Mouse (Mus musculus) Muller cell, postnatal 12 days (primary cell): ENCODE results near the gene 1700001J03Rik.
"Not testable (repeated sequence)": the region's sequence is repeated elsewhere in the genome, so short reads cannot be mapped to it uniquely, and the experiment has no call there.

ENCODE experiments used
- DNase-seq: peaks from one replicate; pipeline ENCODE4 v3.0.0-alpha.2; 2015; ENCODE audit errors: inconsistent ontology term

1700001J03Rik gene

DNA sequence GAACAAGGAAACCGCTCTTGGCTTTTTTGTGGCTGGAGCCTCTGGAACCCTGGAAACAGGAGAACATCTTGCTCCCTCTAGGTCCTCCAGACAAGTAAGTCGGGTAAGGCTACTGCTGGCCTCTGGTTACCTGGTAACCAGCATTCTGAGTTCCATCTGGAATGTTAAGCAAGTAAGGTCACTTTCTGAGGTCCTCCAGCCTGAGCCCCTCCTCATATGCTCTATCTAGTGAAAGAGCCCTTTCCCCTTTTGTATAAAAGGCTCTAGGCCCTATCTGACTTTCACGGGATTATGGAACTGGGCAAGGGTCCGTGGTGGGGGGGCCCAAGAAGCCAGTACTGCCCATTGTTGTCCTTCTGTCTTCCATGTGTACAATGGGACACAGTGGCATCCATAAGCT, at the start of gene 1700001J03Rik:
Gene 1700001J03Rik, minus strand, starts transcription at position 101 of the 400 bp plus-strand sequence.
- DNase-seq = not testable (repeated sequence)

DNA sequence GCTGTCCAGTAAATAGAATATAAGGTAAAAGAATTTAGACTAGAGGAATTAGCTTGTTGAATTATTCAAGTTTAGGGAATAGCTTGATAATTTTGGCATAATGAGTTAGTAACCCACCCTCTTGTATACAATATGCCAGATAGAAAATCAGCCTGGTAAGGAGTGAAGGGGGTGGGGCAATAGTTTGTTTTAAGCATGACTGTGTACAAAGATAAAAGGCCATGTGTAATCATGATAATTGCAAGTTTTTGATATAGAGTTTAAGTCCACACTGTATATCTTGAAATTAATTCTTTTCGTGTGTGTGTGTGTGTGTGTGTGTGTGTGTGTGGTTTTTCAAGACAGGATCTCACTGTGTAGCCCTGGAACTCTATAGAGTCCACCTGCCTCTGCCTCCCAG, 49.2 kb upstream of the 1700001J03Rik start:
- DNase-seq = no peak

DNA sequence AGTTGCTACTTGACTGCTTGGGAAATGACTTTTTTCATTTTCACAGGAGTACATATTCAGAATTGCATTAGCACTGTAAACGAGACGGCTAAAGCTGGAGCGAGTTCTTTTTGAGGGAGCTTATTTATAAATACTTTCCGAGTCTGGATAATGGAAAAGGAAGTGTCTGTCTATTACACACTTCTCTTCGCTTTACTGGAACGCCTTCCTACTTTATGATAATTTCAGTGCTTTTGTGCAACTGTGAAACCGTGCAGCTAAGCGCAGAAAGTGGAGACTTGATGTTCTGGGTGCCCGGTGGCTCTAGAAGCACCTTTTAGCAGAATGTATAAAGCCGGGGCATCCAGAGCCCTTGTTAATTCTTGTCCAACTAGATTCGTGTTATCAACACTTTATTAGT, 47.7 kb upstream of the 1700001J03Rik start:
- no peak for DNase-seq

DNA sequence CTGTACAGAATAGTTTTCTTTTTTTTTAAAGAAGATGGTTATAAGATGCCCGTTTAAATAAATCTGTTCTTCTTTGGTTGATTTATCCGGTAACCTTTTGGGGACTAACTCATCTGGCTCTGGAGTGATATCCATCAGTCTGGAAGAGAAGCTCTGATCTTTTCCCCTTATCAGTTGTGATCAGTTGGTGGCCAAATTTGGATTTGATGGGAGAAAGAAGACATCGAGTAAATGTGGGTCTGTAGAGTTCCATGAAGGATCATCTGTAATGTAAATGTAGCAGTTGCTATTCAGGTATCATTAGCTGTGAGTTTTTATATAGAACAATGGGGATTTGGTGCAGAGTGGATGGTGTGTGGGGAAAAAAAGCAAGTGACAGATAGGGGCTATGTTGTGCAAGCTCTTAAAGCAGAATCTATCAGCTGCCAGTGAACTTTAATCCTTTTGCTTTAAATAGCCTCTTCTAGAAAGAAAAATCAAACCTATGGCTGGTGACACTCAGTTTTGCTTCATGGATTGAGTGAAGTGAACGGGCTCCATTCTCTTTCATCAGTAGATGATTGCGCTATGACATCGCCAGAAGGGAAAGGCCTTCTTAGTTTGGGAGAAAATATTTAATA, 47.1 kb upstream of the 1700001J03Rik start:
- no peak for DNase-seq

DNA sequence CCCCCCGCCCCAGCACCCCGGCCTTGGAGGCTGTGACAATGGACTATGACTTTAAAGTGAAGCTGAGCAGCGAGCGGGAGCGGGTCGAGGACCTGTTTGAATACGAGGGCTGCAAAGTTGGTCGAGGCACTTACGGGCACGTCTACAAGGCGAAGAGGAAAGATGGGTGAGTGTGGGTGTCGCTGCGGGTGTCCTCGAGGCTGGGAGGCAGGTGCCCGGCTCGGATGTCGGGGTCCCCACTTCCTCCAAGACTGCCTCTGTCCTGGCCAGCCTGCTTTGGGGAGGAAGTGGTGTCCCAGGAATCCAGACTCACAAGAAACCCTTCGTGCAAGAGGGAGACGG, 46.5 kb upstream of the 1700001J03Rik start:
- DNase-seq = peak; percentile 26

DNA sequence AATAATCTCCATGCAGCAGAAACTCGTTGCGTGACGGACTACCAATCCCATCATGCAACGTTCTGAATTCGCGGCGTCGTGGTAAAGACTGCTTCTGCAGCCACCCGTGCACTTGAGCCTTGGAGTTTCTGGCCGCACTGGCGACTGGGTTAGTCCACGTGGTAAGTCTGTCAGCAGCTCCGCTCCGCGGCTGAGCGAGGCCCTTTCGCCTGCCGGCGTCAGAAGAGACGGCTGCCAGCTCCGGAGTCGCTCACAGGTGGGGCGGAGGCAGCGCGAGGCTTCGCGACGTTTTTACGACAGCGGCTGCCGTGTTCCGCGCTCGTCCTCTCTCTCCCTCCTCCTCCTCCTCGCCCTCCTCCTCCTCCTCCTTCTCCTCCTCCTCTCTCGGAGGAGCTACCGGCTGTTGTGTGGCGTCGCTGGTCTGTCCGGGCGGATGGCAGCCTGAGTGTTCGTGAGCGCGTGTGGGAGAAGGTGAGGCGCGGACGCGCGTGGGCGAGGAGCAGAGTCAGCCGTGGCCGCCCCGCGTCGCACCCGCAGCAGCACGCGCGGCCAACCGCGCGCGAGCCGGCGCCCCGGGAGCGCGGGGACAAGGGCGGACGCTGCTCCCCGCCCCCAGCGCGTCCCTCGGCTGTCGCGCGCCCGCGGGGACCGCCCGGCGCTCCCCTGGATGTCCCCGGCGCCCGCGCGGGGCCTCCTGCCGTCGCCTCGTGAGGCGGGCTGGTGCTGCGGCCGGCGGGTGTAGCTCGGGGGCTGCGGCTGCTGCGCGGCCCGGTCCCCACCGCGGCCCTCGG, 46.0 kb upstream of the 1700001J03Rik start, which contains the start of gene Cdk8:
Gene Cdk8, plus strand, starts transcription at position 367 of the 791 bp plus-strand sequence.
- DNase-seq = peak; percentile 95

DNA sequence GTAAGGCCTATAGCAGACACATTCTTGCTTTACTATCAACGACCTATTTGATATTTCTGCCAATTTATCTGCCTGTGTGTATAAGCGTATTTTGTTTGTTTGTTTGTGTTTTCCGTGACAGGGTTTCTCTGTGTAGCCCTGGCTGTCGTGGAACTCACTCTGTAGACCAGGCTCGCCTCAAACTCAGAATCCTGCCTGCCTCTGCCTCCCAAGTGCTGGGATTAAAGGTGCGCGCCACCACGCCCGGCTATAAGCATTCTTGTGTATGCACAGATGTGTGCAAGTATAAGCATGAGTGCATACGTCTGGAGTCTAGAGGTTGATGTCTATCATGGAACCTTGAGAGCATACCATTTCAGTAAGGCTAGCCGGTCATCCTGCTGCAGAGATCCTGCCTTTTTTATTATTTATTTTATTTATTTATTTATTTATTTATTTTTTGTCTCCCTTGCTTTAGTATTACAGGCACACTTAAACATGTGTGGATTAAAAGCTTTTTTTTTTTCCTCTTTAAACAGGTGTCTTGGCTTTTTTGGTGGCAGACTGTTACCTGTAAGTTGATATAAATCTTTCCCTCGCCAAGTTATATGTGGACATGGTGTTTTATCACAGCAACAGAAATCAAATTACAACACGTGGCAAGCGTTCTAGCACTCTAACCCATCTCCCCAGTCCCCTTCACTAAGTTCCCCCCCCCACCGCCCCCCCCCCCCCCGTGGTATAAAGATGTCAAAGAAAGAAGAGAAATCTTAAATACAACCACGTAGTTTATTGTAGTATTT, 45.0 kb upstream of the 1700001J03Rik start:
- DNase-seq = no peak

DNA sequence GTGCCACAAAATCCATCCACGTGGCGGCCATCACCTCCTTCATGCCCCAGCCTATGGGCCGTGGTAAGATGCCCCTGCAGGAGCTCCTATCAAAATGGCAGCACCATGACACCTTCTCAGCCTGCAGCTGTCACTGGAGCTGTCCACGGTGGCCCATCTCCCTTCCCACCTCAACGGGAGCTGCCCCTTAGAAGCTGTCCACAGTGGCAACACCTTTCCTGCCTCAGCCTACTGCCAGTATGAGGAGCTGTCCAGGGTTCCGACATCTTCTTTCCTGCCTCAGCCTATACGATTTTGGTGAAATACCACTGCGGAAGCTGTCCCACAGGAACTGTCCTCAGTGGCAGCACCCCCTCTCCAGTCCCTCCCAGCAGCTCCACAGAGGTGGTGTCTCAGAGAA, 42.4 kb upstream of the 1700001J03Rik start:
- DNase-seq = no peak

DNA sequence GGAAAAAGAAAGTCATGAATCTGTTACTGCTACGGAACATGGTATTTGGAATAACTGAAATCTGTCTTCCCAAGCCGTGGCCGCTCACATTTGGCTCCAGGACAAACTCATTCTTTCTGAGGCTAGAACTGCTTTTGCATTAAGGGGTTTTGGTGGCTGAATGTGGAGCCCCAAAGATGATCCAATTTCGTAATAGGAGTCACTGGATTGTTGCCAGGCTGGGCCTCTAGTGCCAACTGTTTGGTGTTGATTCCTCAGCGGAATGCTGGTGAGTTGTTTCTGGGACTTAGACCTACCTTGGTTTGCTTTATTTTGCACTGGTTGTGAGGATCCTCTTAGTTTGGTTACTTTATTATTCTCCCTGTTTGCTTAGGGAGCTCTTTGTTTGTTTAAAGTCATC, 38.7 kb upstream of the 1700001J03Rik start:
- no peak for DNase-seq

DNA sequence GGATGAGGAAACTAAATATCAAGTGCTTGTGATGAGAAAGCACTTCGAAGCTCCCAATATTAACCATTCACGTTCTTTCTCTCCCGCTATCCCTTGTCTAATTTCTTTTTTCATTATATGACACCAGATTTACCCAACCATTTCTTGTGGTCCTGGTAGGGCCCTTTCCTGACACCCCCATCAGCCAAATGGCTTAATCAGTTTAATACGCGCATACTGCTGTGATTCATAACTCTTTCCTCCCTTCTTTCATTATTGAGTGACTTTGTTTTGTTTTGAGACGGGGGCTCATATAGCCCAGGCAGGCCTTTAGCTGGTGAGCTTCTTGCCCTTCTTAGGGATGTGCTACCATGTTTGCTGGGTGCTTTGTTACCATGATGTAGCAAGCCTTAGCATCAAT, 36.6 kb upstream of the 1700001J03Rik start:
- no peak for DNase-seq

DNA sequence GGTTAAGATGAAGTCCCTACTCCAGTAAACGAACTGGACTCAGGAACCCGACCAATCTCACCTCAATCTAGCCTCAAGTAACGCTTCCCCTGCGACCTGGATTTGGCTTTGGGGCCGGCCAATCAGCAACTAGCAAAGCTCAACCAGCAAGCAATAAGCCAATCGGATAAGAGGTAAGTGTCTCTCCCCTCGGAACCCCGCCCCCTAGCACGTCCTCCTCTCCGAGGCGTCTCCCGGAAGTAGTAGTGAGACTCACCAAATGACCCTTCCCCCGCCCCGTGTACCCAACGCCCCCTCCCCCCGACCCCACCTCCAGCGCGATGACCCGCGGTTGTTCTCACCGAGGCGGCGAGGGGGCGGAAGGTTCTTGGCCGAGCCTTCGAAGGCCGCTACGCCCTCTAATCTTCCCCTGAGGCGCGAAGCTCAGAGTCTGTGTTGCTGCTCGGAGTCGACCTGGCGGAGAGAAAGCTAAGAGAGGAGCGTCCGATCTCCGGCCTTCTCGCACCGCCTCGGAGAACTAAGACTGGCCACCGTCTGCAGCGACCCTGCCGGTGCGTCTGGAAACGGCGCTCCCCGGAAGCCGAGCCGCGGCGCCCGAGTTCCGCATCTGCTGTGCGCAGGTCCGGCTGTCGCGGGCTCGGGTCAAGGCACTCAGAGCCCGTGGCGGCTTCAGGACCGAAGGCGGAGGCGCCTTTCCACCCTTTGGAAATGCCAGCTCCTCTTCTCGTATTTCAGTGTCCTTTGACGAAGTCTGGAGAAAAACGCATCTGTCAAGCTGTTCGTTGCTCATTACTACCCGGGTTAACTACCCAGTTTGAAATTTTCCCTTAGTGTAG, 36.0 kb upstream of the 1700001J03Rik start, which contains the start of gene Rnf6:
Gene Rnf6, minus strand, starts transcription at position 677 of the 836 bp plus-strand sequence.
- DNase-seq = peak; percentile 99

DNA sequence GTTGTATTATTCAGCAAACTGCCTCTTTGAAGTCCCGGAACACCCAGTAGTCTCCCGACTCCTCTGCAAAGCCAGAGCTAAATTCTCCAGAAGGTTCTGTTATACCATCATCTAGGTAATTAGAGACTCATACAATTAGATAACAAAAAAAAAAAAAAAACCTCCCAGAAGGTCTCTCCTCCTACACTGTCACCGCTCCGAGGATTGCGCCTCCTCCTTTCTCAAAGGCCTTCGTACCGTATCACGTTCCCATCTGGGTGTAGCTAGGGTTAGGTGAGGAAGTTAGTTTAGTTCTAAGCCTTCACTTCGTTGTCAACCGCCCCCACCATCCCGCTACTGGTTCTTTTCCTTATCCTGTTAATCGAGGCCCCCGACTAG, 35.4 kb upstream of the 1700001J03Rik start:
- no peak for DNase-seq

DNA sequence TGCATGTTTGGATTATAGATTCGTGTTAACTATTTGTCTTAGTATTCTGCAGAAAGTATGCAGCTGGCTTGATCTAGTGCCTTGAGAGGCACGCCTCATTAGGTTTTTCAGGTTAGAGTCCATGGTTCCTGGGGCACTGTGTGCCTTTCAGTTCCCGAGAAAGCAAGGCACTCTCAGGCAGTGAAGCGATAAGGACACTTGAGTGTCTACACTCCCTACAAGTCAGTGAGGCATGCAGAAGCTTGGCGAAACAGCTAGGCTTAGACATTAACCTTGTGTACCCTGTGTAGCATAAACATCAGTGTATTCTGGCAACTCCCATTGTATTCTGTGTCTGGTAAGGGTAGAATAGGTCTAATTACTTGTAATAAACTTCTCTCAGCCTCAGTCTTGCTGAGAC, 20.4 kb upstream of the 1700001J03Rik start:
- DNase-seq = no peak

DNA sequence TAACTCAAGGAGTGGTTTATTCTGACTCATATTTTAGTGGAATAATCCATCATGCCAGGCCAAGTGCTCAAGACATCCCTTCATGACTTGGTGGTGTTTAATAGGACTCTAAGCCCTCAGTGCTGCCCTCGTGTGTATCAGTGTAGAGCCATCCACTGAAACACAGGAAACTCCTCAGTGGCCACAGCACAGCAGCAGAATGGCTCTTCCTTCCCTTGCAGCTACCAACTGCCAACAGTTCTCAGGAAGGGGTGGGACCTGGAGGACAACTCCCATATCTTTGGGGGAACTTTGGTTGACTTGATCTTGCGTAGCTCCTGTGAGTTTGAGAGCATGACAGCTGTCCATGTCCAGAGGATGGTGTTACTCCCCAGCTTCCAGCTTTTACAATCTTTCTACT, 18.8 kb upstream of the 1700001J03Rik start:
- no peak for DNase-seq

DNA sequence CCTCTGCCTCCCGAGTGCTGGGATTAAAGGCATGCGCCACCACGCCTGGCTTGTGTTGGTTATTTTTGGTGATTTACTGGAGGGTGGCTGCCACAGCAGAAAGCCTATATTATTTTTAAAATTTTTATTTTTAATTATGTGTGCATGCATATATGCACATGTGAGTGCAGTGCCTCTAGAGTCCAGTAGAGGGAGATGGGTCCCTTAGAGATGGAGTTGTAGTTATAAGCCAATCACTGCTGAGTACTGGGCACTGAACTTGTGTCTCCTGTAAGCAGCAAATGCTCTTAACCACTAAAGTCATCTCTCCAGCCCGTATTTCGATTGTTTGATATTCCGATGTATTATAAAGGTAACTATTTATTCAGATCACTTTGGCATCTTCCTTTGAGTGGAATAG, 15.5 kb upstream of the 1700001J03Rik start:
- no peak for DNase-seq

DNA sequence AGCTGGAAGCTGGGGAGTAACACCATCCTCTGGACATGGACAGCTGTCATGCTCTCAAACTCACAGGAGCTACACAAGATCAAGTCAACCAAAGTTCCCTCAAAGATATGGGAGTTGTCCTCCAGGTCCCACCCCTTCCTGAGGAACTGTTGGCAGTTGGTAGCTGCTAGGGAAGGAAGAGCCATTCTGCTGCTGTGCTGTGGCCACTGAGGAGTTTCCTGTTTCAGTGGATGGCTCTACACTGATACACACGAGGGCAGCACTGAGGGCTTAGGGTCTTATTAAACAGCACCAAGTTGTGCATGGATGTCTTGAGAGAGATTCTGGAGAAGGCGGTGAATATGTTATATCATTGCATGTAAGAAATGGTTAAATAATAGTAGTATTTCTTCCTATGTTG, 14.4 kb upstream of the 1700001J03Rik start:
- no peak for DNase-seq

DNA sequence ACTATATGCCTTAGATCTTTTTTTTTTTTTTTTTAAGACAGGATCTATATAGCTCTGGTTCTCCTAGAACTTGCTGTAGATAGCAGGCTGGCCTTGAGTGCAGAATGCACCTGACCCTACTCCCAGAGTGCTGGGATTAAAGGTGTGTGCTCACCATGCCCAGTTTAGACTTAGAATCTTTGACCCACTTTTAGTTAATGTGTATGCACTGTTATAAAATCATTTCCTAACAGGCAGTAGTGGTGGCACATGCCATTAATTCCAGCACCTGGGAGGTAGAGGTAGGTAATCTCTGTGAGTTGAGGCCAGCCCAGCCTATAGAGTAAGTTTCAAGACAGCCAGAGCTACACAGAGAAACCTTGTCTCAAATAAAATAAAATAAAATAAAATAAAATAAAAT, 14.0 kb upstream of the 1700001J03Rik start:
- no peak for DNase-seq

DNA sequence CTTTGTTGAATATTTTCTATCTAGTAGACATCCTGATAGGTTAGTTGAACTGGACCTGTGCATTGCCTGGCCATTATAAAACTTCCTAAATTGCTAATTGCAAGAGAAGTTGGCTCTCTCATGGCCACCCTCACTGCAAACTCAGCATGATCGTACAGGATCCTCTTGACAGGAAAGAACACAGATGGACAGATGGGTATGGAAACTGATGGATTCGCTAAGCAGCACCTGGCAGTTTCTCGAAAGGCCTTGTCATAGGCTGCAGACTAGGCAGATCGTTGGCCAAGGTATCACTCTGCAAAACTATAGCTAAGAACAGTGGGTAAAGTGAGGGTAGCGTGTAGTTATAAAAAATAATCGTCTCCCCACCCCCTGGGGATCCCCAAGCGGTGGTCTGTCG, 8.3 kb upstream of the 1700001J03Rik start:
- no peak for DNase-seq

DNA sequence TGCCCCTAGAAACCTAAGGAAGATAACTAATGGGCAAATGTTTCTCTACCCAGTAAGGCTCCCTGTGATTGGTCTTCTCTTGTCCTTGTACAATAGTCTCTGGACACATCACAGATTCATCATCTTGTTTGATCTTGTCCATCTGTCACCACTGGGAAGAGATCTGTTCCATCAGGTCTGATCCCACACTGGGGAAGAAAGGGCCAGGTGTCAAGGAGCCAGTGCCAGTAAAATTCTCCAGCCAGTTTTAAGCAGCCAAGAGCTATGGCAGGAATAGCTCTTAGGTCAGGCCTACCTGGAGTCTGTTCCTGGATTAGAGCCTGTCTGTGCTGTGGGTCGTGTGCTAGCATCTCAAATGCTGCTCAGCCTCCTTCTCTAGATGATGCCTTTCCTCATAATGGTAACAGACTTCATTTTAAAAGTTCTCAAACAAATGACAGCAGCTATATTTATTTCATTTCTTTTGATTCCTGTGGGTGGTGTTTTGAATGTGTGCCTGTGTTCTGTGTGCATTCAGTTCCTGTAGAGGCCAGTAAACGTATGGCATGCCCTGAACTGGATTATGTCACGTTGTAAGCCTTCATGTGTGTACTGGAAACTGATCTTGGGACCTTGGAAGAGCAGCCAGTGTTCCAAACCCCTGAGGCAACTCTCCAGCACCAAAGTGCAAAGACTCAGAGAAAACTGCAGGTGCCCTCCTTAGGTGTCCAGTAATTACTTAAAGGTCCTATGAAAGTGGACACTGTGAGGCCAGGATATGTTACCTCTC, 5.6 kb upstream of the 1700001J03Rik start:
- DNase-seq = no peak

DNA sequence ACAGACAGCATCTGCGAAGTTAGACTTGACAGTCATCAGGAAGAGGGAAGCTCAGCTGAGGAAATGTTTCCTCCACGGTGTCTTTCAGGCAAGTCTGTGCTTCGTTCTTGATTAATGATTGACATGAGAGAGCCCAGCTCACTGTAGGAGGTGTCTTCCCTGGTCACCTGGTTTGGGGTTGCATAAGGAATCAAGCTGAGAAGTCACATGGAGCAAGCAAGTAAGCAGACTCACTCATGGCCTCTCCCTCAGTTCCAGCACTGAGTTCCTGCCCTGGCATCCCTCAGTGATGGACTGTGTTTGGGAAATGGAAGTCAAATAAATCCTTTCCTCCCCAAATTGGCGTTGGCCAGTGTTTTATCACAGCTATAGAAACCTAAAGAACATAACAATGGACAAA, 5.0 kb upstream of the 1700001J03Rik start:
- DNase-seq = no peak

DNA sequence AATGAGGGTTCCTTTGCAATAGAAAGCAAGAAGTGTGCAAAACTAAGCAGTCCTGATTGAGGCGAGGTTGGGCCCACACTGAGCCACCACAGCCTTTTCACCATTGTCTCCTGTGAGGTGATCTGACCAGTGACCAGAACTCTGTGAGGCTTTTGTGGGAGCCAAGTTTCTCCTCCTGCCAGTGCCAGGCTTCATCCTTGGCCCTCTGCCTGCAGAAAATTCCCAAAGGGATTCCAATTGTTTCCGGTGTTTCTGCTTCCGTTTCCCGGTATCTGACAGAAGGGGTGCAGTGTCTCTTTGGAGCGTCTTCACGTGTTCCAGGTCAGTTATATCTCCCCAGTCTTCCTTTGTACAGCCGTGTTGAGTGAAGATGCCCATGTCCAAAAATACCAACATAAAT, 3.6 kb upstream of the 1700001J03Rik start:
- DNase-seq = no peak
